Mouse (Mus musculus): ENCODE measurements around the gene Usf3.

Usf3 gene

DNA sequence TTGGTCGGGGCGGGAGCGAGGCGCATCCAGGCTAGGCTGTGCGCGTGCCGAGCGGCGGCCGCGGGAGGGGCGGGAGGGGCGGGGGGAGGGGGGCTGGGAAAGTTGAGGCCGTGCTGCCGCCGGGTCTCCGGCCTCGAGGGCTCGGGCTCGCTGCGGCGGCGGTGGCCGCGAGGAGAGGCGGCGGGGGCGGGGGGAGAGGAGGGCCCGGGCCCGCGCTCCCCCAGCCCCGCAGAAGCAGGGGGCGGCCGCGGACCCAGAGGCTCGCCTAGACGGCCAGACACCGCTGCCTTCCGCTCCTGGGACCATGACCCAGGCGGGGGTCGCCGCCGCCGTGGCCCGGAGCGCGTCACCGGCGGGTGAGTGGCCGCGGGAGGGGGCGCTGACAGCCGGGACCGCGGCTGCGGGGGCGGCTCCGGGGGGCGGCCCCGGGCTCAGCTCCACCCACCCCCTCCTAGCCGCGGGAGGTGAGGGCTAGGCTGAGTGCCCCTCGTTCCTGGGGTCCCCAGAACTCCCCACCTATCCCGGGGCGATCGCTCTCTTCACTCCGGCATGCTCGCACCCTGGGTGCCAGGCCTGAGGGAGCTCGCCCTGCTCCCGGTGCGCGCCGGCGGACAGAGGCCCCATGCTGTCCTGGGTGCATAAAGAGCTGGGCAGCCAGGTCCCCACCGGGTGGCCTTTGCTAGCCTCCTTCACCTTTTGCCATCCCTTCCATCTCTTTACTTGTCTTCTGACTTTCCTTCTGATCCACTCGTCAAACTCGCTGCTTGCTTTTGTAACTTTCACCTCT lies at the start of gene Usf3:
TSS of gene Usf3 (plus strand) at position 92 of the 787 bp plus-strand sequence.
- peak; percentile 45 to 49 for DNase-seq (ENCODE audit: low spot score in 2 of 2)

DNA sequence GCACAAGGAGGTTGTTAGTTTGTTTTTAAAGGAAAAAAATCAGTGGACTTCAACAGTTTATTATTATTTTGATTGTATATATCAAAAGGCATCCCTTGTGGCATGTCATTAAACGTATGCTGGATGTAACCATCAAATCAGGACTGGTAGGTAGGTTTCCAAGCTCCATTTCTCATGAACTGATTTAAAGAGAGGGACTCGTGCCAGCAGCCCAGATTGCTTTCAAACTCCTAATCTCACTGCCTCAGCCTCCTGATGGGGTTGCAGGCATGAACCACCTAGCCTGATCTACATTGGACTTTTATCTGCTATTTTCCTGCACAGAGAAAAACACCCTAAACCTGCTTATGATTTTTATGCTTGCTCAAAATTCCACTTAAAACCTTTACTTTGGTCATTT lies 49.3 kb upstream of the Usf3 start:
- DNase-seq (ENCODE audit: low spot score in 2 of 2): no peak

DNA sequence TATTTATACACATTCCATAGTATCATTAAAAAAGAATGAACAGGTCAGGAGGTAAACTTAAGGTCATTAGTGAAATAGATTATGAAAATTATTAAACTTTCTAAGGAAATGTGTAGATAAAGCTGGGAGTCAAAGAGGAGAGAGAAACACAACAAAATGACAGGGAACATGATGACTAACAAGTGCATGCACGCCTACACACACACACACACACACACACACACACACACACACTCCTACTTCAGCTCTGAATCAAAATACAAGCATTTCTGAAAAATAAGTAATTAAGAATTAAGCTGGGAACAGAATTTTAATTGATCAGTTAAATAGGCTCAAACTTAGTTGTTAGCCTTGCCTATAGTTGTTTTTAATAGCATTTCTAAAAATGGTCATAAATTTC lies 48.3 kb upstream of the Usf3 start:
- no peak for DNase-seq (ENCODE audit: low spot score in 2 of 2)

DNA sequence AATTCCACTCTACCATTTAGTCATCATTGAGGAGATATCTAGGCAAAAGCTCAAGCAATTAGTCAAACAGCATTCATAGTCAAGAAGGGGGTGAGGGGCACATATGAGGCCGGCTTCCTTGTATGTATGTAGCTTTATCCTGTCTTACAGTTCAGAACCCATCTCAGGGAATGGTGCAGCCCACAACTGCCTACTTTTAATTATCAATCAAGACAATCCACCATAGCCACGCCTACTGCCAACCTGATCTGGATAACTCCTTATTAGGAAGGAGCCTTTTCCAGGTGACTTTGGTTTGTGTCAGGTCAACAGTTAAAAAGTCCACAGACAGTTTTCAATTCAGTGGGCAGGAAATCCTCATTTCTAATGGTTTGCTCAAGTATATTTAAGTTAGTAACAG lies 47.6 kb upstream of the Usf3 start:
- DNase-seq (ENCODE audit: low spot score in 2 of 2): no peak

DNA sequence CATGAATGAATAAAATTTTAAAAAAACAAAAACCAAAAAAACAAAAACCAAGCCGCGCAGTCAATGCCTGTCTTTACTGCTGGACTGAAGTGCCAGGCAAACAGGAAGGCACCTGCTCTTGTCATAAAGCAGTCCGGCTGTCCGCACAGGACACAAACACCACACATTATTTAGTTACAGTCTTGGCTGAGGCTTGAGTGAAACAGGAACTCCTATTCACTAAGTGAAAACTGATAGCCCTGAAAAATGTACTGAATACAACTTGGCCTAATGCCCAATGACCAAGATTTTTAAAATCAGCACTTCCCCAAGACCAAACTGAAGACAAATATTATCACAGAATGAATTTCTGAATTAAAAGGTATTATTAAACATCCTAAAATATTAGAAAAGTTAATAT lies 46.6 kb upstream of the Usf3 start:
- DNase-seq (ENCODE audit: low spot score in 2 of 2): no peak

DNA sequence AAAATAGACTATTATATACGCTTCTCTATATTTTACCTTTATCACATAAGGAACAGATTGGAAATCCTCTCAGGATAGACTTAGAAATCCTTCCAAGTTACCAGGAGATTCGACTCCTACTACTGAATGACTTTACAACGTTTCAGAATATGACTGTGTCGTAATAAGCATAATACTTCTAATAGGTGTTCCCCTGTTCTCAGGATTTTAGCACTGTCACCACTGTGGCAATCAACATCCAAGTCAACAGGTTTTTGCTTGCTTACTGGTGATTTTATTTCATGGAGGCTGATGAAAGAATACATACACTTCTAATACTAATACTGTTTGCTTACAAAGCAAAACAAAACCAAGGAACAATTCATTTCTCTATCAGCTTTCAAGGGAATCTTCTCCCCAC lies 40.7 kb upstream of the Usf3 start:
- no peak for DNase-seq (ENCODE audit: low spot score in 2 of 2)

DNA sequence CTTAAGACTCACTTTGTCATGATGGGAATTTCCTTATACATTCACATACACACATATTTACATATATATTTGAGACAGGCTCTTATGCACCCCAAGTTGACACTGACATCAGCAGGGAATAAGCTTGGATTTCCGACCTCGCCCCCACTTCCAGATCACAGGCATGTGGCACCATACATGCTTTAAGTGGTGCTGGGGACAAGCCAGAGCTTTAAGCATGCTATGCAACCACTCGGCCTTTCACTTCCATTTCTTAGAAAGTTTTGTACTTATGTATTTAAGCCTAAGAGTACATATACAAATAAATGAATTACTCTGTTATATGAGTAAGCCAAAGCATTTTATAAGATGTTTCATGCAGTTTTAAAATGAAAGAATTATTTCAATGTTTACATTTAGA lies 39.9 kb upstream of the Usf3 start:
- no peak for DNase-seq (ENCODE audit: low spot score in 2 of 2)

DNA sequence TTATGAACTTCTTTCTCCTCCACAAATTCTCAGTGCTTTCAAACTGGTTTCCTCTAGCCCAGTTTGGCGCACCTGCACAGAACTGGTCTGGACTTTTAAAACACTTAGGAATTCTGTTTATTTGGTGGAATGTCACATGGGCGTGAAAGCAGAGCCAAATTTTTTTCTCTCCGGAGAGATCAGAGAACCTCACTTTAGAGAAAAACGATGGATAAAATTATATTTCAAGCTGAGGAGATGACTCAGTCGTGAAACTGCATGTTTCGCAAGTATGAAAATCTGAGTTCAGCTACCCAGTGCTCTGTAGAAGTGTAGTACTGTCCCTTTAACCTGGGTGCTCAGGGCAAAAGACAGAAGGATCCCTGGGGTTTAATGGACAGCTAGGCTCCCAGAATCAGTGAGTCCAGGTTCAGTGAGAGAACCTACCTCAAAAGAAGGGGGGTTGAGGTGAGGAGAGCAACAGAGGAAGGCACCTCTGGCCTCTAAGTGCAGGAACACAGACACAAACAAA lies 36.5 kb upstream of the Usf3 start:
- no peak for DNase-seq (ENCODE audit: low spot score in 2 of 2)

DNA sequence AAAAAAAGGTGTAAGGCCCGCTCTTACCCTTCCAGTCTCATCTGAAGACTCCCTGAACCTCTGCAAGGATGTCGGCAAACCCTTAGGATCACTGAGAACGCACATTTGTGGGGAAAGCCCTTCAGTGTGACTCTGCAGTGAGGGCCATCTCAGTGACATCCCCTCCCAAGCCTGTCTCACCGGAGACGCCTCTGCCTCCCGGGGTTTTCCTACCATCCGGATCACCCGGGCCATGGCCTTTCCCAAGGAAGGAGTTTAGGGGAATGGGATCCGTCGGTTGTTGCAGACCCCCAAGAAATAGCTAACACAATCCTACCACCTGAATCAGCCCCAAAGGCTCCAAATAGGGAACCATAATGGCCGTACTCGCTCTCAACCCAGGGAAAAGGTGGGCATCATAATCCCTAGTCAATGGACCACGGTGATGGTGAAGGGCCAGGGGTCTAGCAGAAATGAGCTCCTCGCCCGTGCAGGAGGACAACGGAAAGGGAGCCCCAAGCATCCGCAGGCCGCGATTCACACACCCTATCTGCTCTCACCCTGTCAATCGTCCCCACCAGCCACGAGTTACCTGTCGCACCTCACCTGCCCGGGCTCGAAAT lies 34.6 kb upstream of the Usf3 start:
- DNase-seq (ENCODE audit: low spot score in 2 of 2): no peak

DNA sequence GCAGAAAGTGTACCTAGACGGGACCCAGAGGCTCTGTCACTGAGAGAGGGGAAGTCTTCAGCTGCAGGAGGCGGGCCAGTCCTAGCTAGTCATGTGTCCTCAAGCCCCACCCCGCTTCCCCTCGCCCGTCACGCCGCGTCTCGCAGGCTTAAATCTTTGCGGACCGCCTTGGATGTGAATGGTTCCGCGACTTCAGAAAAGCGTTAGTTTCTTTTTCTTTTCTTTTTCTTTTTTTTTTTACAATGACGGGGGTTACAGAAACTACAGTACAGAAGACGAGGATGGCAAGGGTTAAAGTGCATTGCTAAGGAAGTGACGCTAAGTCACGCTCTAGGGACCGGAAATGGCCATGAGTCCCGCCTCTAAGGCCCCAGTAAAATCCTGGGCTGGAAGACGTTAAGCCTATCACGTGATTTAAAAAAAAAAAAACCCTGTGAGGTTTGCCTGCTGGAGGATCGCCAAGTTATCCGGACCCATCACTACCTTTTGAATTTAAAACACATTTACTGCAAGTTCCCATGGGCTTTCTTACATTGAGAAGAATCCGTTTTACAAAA lies 34.0 kb upstream of the Usf3 start:
- DNase-seq (ENCODE audit: low spot score in 2 of 2): peak; percentile 86

DNA sequence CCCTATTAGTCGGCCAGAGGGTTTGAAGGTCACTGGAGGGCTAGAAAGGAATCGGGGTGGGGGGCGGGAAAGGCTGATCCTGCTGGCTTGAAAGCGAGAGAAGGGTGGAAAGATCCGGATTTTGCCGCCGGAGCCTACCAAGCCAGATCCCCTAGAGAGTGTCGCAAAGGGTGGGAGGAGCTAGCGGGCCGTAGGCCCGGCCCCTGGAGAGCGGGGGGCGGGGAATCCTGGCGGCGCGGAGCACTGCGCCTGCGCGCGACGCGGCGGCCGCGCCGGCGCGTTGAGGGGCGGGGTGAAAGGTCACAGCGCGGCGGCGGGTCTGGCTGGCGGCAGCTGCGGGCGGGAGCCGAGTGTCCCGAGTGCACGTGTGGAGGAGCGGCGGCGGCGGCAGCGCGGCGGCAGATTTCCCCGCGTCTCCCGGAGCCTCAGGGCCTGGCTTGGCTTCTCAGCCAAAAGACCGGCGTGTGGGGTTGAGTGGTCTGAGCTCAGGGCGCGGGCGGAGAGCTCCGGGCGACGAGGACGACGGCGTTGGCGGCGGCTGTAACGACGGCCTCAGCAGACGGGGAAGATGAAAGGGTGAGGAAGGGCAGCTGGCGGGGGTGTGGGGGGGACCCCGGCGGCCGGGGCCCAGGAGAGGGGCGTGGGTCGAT lies 33.4 kb upstream of the Usf3 start, which contains the start of the genes Atp6v1a and Naa50:
TSS of gene Atp6v1a (minus strand) at position 170 of the 650 bp plus-strand sequence.
TSS of gene Naa50 (plus strand) at position 295 of the 650 bp plus-strand sequence.
- peak; percentile 86 to 89 for DNase-seq (ENCODE audit: low spot score in 2 of 2)

DNA sequence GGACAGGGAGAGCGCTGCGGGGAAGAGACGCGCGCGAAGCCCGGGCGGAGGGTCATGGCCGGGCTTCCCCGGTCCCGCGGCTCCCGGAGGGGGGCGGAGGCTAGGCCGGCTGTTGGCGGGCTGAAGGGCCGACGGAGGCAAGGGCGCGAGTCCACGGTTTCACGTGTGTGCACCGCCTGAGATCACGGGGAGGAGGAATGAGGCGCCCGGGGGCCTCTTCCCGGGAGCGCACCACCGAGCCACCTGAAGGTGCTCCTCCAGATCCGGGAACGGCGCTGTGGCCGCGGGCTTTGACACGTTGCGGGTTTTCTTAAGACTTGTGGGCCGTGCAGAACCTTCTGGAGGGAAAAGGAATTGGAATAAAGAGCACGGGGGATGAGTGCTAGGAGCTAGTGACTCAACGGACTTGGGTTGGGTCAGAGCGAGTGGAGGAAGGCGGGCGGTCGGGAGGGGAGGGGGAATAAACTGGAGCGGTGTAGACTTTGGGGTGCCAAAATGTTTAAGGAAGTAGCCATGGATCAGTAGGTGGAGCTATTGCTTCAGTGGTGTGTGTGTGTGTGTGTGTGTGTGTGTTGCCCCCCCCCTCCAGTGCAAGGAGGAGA lies 32.8 kb upstream of the Usf3 start:
- peak; percentile 67 to 85 for DNase-seq (ENCODE audit: low spot score in 2 of 2)

DNA sequence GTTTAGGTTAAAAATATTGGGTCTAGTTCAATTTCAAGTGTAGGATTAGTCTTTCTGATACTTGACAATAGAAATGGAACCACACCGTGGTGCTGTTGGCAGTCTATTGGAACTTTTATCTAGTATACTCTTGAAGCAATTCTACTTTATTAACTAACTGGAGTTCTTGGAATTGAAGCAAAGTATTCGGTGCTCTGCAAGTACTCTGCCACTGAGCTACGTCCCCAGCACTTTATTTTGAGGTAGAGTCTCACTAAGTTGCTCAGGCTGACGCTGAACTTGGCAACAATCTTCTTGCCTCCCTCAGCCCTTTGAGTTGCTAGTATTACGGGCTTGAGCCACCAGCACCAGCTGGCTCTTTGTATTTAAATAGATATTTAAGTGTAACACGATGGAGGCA lies 31.6 kb upstream of the Usf3 start:
- no peak for DNase-seq (ENCODE audit: low spot score in 2 of 2)

DNA sequence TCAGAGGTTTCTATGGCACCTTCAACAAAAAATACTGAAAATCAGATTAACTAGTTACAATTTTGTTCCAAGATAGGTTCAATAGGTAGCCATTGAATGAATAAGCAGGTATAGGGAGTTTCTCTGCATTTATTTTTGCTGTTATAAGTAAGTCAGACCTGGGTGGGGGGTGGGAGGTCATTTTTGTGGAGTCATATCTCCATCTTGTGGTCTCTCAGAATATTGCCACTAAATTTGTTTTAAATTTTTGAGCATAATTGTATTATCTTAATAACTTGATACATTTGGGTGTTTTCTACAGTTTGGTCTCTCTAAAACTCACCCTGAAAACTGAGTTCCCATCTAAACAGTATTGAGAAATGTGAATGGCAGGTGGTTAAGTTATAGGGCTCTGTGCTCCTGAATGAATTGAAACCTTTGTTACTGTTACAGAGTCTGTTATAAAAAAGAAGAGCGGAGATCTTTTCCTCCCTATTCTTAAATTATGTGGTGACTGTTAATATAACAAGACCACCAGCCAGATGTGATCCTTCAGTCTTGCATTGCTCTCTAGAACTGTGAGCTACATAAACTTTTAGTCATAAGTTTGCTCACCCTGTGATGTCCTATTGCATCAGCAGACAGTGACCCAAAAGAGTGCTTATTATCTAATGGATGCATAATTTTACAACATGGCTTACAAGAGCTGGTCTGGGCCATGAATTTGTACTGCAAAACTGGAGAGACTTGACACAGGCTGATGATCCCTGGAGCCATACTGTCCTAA lies 23.9 kb upstream of the Usf3 start:
- no peak for DNase-seq (ENCODE audit: low spot score in 2 of 2)

DNA sequence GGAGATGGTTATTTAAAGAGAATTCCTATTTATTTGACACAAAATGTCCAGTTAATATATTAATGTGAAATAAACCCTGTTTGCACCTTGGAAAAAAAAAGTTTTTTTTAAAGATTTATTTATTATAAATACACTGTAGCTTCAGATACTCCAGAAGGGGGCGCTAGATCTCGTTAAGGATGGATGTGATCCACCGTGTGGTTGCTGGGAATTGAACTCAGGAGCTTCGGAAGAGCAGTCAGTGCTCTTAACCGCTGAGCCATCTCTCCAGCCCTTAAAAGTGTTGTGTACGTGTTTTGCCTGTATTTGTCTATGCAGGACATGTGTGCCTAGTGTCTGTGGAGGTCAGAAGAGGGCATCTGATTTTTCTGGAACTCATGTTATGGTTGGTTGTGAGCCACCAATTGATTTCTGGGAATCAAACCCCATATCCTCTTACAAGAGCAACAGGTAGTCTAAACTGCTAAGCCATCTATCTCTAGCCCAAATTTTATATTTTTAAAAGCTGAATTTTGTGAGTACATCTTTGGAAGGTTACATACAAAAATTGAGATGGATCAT lies 18.5 kb upstream of the Usf3 start:
- no peak for DNase-seq (ENCODE audit: low spot score in 2 of 2)

DNA sequence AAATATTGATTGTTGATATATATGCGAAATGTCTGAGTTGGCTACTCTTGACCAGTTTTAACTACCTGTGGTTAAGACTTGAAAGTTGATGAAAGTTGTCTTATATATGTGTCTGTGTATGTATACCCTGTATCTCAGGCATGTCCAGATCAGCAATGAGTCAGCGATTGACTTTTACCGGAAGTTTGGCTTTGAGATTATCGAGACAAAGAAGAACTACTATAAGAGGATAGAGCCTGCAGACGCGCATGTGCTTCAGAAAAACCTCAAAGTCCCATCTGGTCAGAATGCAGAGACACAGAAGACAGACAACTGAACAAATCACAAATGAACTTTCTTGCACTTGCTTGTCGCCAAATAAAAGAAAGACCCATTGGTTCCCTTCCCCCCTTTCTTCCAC lies 13.7 kb upstream of the Usf3 start:
- DNase-seq (ENCODE audit: low spot score in 2 of 2): no peak

DNA sequence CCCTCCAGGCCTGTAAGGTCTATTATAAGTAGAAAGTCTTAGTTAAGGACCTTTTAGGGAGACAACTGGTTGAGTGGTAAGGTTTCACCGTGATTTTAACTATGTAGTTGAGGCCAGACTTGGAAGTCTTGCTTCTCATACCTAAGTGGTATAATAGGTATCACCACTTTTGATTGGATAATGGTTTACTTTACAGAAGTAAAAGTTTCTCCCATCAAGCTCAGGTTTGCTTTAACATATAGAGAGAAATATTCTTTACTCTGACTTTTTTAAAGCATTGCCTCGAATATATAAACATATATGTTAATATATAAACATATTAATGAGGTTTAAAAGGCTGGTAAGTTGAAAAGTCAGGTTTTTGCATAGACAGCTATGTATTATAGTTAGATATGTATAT lies 9.2 kb upstream of the Usf3 start:
- DNase-seq (ENCODE audit: low spot score in 2 of 2): no peak

DNA sequence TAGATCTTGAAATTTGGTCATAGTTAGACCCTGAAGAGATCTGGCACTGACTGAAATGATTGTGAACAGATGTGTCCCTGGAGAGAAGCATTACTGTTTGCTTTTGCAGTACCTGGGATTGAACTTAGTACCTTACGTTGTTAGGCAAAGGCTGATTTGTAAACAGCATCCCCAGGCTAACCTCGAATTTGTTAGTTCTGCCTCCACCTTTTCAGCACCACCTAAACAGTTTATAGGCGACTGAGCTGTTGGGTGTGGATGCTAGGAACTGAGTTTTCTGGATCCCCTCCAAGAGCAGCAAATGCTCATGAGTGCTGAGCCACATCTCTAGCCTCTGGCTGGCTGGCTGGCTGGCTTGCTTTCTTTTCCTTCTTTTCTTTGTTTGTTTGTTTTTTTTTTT lies 7.9 kb upstream of the Usf3 start:
- DNase-seq (ENCODE audit: low spot score in 2 of 2): no peak

DNA sequence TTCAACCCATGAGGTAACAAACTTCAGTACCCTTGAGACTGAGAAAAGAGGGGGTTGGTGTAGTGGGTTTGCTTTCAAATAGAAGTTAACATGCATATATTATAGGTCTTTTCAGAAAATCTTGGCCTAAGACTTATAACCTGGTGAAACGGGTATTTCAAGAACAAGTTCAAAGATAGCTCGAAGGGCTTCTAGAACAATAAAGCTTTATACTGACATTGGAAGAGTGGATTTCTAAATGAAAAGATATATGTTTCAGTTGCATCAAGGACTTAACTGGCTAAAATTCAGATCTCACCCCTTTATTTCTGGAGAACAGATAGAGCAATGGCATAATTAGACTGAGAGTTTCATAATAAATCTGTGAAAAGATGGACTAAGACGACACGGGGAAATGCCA lies 4.1 kb upstream of the Usf3 start:
- no peak for DNase-seq (ENCODE audit: low spot score in 2 of 2)

DNA sequence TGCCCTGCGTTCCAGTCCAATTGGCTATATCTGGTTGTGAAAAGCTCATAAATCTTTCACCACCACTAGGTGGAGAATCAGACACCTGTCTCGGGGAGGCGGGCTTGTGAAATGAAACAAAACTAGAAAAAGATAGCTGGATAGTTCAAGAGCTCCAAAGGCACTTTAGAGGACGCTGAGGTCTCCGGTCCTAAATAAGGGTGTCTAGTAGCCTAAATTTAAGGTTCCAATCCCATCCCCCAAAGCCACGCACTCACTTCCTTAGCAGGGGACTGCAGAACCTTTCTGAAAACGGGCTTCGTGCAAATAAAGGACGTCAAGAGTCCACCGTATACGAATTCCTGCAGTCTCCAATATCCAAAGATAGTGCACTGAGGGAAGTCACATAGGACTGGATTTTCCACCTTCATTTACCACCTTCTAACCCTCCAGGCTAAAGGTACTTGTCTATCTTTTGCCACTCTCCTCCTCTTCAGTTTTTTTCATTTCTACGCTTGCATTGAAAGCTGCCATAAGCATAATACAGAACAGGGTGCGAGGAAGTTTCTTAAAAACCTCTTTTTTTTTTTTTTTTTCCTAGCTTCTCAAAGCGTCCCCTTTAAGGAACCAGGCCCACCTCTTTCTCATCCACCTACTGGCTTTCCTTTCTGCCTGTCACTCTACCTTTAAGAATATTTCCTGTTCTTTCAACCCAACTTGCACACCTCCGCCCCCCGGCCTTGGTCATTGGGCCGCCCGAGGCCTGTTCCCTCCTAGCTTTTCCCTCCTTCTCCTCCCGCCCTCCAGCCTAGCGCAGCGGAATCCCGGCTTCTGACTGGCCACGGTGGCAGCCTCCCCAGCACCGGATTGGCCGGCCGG lies 520 bp upstream of the Usf3 start:
- DNase-seq (ENCODE audit: low spot score in 2 of 2): peak; percentile 95 to 99

Measured in urinary bladder, postnatal 36 days (tissue).